Mouse (Mus musculus): ENCODE measurements around the gene Pola1. TPM values are rescaled to one million over a fixed set of nuclear protein-coding genes. Genes with fewer than 3 reads are reported as not detected.

Pola1 gene
- polyA plus RNA-seq, 1 experiment: 1.7 TPM

- no peak overlapping the region; the same call in 1 of the 2 replicates for H3K4me3 ChIP-seq (ENCODE audit: insufficient read depth, low read length)
- H3K4me1 ChIP-seq (ENCODE audit: control insufficient read depth, insufficient read depth, low read length): no peaks in the 10 kb centered on the region
- no peak overlapping the region for H3K27ac ChIP-seq (ENCODE audit: insufficient read depth, low read length)
- TF ChIP-seq CTCF (IDR thresholded peaks at IDR 0.05; ENCODE audit: extremely low read depth, insufficient read depth, low read length): no peak
- no peak for TF ChIP-seq POLR2A (IDR thresholded peaks at IDR 0.05; ENCODE audit: extremely low read depth, insufficient read depth, low read length)
Observed at GRCm38 (mm10) chrX:93281028-93281723, 350.8 kb downstream of the Pola1 start.

- TF ChIP-seq POLR2A (IDR thresholded peaks at IDR 0.05; ENCODE audit: extremely low read depth, insufficient read depth, low read length) (no peak), CTCF (IDR thresholded peaks at IDR 0.05; ENCODE audit: extremely low read depth, insufficient read depth, low read length) (no peak)
- Histone ChIP-seq H3K27ac (ENCODE audit: insufficient read depth, low read length) (no peak overlapping the region), H3K4me3 (ENCODE audit: insufficient read depth, low read length) (no peak overlapping the region), H3K4me1 (ENCODE audit: control insufficient read depth, insufficient read depth, low read length) (no peaks in the 10 kb centered on the region)
Observed at GRCm38 (mm10) chrX:93279940-93280339, 352.0 kb downstream of the Pola1 start.

GRCm38 (mm10) chrX:93275689-93276088 is 356.3 kb downstream of the Pola1 start:
- TF ChIP-seq CTCF (IDR thresholded peaks at IDR 0.05; ENCODE audit: extremely low read depth, insufficient read depth, low read length): no peak
- no peak for TF ChIP-seq POLR2A (IDR thresholded peaks at IDR 0.05; ENCODE audit: extremely low read depth, insufficient read depth, low read length)
- Histone ChIP-seq H3K4me3 (ENCODE audit: insufficient read depth, low read length) (no peak overlapping the region), H3K4me1 (ENCODE audit: control insufficient read depth, insufficient read depth, low read length) (no peaks in the 10 kb centered on the region), H3K27ac (ENCODE audit: insufficient read depth, low read length) (no peak overlapping the region)

Other genes starting within 250 kb of the Pola1 start
- 21.6 and 22.3 TPM in 2 replicates for gene Pcyt1b, start 22.7 kb upstream of the Pola1 start, polyA plus RNA-seq (2012; rRNA removed)
- 23.2 and 25.2 TPM in 2 replicates for gene Pdk3, start 200.0 kb upstream of the Pola1 start, polyA plus RNA-seq (2012; rRNA removed)